Mouse (Mus musculus): Measurements from ENCODE around the gene Kazn. TPM values are rescaled to one million over a fixed set of nuclear protein-coding genes. Genes with fewer than 3 reads are reported as not detected.

The Kazn gene
- total RNA-seq, 2 experiments from 2014 or later: 41.1 to 42.9 TPM

GRCm38 (mm10) chr4:142236681-142237080 is 2.5 kb downstream of the Kazn start:
- Histone ChIP-seq H3K27ac (no peak overlapping the region), H3K4me3 (no peak overlapping the region)
- no peak for DNase-seq (ENCODE audit: low spot score in 2 of 2)
- TF ChIP-seq CTCF (conservative IDR thresholded peaks at IDR 0.05): no peak

- no peak for DNase-seq (ENCODE audit: low spot score in 2 of 2)
- Histone ChIP-seq H3K4me3 (no peak overlapping the region), H3K27ac (no peak overlapping the region)
- no peak for TF ChIP-seq CTCF (conservative IDR thresholded peaks at IDR 0.05)
These were observed 3.8 kb downstream of the Kazn start for GRCm38 (mm10) chr4:142235426-142235825.

DNA sequence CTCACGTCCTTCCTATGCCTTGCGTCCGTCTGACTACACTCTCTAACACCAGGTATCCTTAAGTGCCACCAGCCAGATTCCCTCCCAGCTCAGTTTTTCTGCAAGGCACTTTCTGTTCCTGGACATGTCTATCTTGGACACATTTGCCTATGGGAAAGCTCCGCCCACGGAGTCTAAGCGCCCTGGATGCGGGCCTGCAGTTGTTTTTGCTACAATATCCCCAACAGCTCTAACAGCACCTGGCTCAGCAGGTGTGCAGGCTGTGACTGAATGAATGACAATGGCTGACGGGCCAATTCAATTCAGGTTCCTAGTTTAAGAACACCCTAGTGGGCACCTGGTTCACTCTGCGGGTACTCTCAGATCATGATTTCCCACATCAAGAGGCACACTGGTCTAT is 4.4 kb downstream of the Kazn start:
- TF ChIP-seq CTCF (conservative IDR thresholded peaks at IDR 0.05): no peak

DNA sequence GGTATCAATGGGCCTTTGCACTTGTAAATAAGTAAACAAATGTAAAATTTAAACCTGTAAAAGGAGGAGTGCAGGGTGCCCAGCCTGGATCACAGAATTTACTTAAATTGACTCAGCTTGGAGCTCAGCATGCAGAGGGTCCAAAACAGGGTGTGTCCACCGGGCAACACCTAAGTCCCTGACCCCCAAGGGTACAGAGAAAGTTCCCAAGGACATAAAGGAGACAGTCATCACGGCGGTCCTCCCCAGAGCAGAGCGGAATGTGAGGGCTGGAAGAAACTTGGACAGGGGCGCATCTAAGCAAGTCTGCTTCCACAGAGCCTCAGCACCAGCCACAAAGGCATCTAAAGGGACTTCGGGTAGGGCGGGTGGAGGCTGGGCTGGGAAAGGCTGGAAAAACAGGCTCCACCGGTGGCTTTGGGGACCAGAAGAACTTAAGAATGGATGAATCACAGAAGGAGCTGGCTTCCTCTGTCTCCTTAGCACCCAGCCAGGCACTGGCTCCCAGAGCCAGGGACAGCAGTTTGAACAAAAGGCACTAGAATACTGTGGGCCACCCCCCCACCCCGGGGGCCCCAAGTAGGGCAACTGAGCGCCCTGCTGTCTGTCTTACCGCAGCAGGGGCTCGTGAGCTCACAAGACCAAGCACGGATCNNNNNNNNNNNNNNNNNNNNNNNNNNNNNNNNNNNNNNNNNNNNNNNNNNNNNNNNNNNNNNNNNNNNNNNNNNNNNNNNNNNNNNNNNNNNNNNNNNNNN is 10.2 kb downstream of the Kazn start:
- no peak for DNase-seq (ENCODE audit: low spot score in 2 of 2)
- TF ChIP-seq CTCF (conservative IDR thresholded peaks at IDR 0.05): no peak
- Histone ChIP-seq H3K4me3 (no peak overlapping the region), H3K27ac (no peak overlapping the region)

More for the DNA sequence above, 4.4 kb downstream of the Kazn start:
- Histone ChIP-seq H3K27ac (no peak overlapping the region), H3K4me3 (no peak overlapping the region)
- no peak for DNase-seq (ENCODE audit: low spot score in 2 of 2)

DNA sequence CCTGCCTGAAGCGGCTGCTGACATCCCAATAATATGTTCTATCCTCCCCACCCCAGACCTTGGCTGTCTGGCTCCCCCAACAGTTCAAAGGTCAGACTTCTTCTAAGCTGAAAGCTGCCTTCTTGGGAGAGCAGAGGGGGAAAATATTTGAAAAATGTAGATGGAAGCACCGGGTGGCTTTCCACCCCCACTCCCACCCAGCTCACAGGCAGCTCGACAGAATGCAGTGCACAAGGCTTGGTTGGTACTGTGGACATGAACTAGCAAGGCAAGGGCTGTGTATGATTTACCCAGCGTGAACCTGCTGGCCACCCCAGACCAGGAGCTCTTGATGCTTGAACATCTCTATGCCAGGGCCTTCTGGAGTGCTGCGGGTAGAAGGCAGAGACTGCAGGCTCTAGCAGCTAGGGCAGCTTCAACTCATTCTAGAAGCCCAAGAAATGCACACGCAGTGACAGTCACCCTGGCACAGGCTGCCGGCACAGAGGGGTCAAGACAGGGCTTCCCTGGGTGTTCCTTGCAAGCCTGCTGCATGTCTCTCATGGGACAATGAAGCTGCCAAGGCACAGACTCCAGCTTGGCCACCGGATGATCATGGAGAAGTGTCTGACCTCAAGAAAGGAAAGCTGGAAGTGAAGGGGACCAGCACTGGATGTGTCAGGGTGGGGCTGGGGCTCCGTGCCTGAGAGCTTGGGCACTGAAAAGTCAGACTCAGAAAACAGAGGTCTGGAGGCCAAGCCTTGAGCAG is 15.1 kb downstream of the Kazn start:
- no peak for TF ChIP-seq CTCF (conservative IDR thresholded peaks at IDR 0.05)
- H3K27ac ChIP-seq: no peak overlapping the region
- no peak for DNase-seq (ENCODE audit: low spot score in 2 of 2)
- H3K4me3 ChIP-seq: no peak overlapping the region

GRCm38 (mm10) chr4:142222385-142222784 is 16.8 kb downstream of the Kazn start:
- DNase-seq (ENCODE audit: low spot score in 2 of 2): no peak
- no peak for TF ChIP-seq CTCF (conservative IDR thresholded peaks at IDR 0.05)
- Histone ChIP-seq H3K27ac (no peak overlapping the region), H3K4me3 (no peak overlapping the region)

DNA sequence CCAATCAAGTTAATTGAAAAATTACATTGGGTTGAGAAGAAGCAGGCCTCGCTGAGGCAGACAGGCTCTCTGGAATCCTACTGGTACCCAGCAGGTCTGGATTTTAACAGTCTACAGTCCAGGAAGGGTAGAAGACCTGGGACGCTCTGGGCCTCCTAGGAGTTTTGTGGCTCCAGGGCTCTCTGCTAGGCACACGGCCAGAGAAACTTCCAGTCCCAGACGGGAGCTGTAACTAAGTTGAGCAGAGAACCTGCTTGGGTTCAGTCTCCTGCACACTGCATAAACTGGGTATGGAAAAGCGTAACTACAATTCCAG is 17.5 kb downstream of the Kazn start:
- no peak overlapping the region for H3K4me3 ChIP-seq
- no peak for TF ChIP-seq CTCF (conservative IDR thresholded peaks at IDR 0.05)
- no peak overlapping the region for H3K27ac ChIP-seq
- no peak for DNase-seq (ENCODE audit: low spot score in 2 of 2)

- TF ChIP-seq CTCF (conservative IDR thresholded peaks at IDR 0.05): no peak
- no peak overlapping the region for H3K27ac ChIP-seq
These were observed 18.0 kb downstream of the Kazn start for GRCm38 (mm10) chr4:142221025-142221756.

GRCm38 (mm10) chr4:142218997-142219396 is 20.2 kb downstream of the Kazn start:
- H3K27ac ChIP-seq: no peak overlapping the region
- TF ChIP-seq CTCF (conservative IDR thresholded peaks at IDR 0.05): no peak
- DNase-seq (ENCODE audit: low spot score in 2 of 2): no peak
- no peak overlapping the region for H3K4me3 ChIP-seq

More at GRCm38 (mm10) chr4:142221025-142221756, 18.0 kb downstream of the Kazn start:
- H3K4me3 ChIP-seq: no peak overlapping the region
- no peak for DNase-seq (ENCODE audit: low spot score in 2 of 2)

- TF ChIP-seq CTCF (conservative IDR thresholded peaks at IDR 0.05): no peak
- Histone ChIP-seq H3K27ac (no peak overlapping the region), H3K4me3 (no peak overlapping the region)
- no peak for DNase-seq (ENCODE audit: low spot score in 2 of 2)
These were observed 22.2 kb downstream of the Kazn start for GRCm38 (mm10) chr4:142217048-142217447.

GRCm38 (mm10) chr4:142215760-142216159 is 23.4 kb downstream of the Kazn start:
- H3K27ac ChIP-seq: peak overlapping the region; percentile 23; the same call in 1 of the 2 replicates
- H3K4me3 ChIP-seq: no peak overlapping the region
- no peak for DNase-seq (ENCODE audit: low spot score in 2 of 2)
- TF ChIP-seq CTCF (conservative IDR thresholded peaks at IDR 0.05): no peak

GRCm38 (mm10) chr4:142214532-142214931 is 24.7 kb downstream of the Kazn start:
- no peak for TF ChIP-seq CTCF (conservative IDR thresholded peaks at IDR 0.05)
- peak overlapping the region; percentile 46; the same call in 1 of the 2 replicates for H3K27ac ChIP-seq
- no peak overlapping the region for H3K4me3 ChIP-seq
- no peak for DNase-seq (ENCODE audit: low spot score in 2 of 2)

DNA sequence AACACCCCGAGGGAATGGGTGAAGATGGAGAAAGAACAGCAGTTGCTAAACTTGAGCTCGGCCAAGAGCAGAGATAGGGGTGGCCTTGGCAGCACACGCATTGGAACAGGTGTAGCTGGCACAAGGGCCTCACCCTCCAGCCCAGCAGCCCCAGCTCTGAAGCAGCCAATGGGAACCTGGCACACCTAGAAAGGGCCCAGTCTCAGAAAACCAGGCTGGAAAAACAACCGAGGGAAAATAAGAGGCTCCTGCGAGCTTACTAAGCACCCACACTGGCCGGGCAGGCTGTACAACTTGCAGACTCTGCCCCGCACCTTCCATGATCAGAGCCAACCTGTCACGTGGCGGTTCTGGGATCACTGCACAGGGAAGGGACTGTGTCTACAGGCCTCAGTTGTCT is 26.8 kb downstream of the Kazn start:
- no peak for DNase-seq (ENCODE audit: low spot score in 2 of 2)
- no peak overlapping the region for H3K27ac ChIP-seq
- no peak overlapping the region for H3K4me3 ChIP-seq
- TF ChIP-seq CTCF (conservative IDR thresholded peaks at IDR 0.05): no peak

All from layer of hippocampus, adult 2 months (tissue).